Mouse (Mus musculus) cerebellum, adult 11 months (tissue): ENCODE measurements around the gene Gab2.

Source experiments
- DNase-seq: peaks from one replicate; pipeline ENCODE4 v3.0.0; 2022

Gene Gab2

DNA sequence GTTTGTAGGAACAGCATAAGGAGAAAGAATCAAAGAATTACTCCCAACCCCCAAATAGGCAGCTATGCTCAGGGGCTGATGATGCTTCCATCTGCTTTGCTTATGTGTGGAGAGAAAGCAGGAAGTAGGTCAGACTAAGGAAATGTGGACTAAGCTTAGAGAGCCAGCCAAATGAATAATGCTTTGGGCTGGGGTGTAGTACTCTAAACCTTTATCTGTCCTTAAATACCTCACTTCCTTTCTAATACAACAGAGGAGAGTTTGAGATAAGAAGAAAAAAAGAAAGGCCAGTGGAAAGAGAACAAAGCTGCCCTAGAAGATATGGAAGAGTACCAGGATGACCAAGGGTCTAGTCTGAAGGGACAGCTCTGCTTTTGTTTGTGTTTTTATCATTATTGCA is 189.0 kb downstream of the Gab2 start:
- DNase-seq = no peak

DNA sequence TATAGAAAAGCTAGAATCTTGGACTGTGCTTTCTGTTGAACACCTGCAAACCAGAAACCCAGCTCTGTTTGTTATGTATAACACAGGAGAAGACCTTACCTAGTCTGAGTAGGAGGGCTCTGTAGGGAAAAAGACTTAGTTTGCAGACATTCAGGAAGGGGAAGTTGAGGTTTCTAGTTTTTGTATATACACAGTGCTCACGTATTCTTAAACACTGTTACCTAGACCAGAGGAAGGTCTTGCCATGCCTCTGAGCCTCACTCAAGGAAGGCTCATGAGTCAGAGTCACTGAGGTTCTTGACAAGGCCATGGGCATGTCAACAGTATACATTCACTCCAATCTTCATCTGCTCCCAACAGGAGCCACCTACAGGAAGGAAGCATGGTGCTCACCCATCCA is 189.7 kb downstream of the Gab2 start:
- no peak for DNase-seq

DNA sequence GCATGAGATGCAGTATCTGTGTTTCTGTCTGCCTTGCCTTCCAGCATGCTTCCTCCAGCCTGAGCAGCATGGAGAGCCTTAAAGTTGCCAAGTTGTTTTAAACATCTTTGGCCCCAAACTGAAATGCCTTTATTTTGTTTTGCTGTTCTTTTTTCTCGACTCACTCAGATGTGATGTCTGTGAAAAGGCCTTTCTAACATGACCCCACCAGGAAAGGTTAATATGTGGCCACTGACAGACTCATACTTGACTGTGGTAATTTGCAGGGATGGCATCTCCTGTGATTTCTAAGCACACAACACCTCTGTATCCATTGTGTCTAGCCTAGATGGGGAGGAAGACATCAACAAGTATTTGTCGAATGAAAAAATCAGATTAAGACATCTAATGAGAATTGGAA is 215.6 kb downstream of the Gab2 start:
- DNase-seq = no peak

DNA sequence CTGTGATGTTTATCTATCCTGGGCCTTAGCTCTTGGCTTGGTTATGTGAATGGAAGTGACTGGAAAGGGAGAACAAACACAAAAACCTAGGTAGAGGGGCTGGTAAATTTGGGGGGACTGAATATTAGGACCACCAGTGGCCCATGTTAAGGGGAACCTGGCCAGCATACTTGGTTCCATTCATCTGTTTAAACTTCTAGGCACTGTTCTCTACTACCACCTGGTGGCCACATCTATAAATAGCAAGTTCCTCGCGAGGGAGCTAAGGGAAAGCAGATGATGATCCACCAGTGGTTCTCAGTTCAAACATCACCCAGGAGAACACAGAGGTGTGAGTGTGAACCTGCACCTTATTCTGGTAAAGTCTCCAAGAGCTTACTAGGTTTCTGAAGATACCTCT is 216.1 kb downstream of the Gab2 start:
- DNase-seq = peak; percentile 36

DNA sequence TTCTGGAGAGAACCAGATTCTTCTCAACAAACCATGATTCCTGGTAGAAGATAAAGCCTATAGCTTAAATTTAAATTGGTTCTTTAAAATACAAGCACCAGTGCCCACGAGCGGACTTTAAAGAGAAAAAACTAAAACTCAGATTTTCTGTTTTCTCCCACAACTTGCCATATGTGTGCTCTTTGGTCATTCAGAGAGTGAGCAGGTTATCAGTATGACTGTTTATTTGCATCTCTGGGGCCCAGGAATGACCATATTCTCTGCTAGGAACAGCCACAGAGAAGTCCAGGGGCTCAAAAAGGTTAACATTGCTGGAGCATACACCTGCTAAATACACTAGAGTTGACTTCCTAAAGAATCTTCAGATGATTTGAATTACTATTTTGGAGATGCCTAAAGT is 216.9 kb downstream of the Gab2 start:
- DNase-seq = no peak

DNA sequence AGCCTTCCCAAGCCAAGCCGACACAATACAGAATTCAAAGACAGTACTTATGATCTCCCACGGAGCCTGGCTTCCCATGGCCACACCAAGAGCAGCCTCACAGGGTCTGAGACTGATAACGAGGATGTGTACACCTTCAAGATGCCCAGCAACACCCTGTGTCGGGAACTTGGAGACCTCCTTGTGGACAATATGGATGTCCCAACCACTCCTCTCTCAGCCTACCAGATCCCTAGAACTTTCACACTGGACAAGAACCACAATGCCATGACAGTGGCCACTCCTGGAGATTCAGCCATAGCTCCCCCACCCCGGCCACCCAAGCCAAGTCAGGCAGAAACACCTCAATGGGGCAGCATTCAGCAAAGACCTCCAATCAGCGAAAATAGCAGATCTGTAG is 217.6 kb downstream of the Gab2 start:
- no peak for DNase-seq

DNA sequence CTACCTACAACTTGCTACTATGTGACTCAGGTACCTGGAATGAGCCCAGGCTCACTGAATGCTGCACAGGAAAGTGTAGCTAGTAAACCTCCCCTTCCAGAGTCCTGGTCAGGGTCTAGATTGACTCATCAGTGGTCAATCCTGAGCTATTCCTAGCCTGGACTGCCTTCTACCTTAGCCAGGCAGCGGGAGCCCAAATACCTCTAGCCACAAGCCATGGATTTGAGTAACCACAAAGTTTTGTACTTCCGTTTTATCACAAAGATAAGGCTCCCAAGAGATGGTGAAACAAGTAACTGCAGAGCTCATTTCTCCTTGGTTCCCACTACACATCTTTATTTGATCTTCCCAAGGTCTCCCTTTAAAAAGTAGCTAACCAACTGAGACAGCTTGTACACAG is 219.5 kb downstream of the Gab2 start:
- no peak for DNase-seq

DNA sequence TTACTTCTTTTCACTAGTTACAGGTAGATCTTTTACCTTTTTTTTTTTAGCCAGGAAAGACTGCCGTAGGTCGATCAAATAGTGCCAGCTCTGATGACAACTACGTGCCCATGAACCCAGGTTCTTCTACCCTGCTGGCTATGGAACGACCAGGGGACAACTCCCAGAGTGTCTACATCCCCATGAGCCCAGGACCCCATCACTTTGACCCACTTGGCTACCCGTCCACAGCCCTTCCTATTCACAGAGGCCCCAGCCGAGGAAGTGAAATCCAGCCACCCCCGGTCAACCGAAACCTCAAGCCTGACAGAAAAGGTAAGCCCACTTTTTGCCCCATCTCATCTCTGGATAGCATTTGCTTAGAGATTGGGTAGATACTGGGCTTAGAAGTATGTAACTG is 219.9 kb downstream of the Gab2 start:
- no peak for DNase-seq

DNA sequence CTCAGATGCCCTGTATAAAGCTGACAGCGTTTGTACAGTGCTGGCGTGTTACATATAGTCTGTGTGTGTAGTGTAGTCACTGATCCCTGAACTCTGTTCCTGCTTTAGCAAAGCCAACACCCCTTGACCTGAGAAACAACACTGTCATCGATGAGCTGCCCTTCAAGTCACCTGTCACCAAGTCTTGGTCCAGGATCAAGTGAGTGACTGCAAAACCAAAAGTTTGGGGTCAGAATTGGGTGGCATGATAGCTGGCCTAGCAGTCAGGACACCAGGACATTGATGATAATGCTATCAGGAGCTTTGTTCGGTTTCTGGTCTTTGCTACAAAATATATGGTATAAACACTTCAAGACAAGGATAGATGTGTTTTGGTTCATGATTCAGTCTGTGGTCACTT is 220.9 kb downstream of the Gab2 start:
- DNase-seq = no peak

DNA sequence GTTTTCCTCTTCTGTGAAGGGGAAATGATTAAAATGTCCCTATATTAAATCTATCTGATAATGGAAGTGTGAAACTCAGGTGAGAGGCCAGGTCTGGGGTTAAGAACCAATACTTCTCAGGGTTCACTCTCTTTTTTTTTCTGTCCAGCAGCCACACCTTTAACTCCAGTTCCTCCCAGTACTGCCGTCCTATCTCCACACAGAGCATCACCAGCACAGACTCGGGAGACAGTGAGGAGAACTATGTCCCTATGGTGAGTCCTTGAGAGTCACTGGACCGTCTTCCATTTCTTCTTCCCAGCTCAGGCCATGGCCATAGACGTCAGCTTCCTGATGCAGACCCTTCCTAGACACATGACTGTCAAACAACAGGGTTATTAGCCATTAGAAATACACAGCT is 221.5 kb downstream of the Gab2 start:
- DNase-seq = no peak

DNA sequence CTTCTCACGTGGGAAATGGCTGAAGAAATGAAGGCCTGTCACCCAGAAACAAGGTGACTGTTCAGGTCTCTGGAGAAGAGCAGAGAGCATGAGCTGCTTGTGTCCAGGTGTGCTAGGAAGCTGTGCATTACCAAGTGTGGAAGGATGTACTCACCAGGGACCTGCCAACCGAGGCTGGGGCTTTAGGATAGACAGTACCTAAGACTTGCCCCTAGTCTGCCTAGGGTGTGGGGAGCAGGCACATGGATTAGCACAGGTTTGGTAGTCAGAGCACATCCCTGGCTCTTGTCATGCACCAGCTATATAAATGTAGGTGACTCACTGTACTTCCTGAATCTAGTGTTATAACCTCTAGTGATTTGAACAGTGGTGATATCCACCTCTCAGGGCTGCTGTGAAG is 222.2 kb downstream of the Gab2 start:
- no peak for DNase-seq

DNA sequence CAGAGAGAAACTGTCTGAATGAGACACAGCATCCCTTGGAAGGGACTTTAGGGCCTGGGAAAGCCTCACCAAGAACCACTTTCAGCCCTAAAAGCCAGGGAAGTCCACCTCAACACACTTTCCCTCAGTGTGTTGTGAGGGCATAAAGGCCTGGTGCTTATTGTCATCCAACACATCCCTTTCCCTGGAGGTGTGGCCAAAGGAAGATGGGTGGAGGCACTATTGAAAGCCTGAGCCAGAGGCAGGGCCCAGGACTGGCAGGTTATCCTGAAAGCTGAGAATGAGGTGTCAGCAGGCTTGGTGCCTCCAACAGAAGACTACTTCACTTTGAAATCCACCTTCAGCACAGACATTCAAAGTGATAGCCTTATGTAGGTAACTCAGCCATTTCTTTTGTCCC is 223.1 kb downstream of the Gab2 start:
- DNase-seq = no peak

DNA sequence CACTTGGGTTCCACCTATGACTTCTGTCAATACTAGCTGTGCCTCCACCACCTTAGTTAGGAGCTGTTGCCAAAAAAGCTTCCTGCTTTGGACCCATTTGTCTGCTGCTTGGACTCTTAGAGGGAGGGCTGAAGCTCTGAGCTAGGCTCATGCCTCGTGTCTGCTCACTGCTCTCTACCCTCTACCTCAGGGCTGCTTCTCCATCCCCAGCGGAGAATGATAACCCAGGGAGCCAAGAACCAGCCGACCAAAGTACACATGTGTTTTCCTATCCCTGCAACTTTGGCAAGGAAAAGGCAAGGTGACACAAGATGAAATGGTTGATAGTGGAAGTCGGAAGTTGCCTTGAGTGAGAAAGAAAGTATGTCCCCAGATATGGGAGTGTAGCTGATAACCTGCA is 223.8 kb downstream of the Gab2 start:
- DNase-seq = no peak

DNA sequence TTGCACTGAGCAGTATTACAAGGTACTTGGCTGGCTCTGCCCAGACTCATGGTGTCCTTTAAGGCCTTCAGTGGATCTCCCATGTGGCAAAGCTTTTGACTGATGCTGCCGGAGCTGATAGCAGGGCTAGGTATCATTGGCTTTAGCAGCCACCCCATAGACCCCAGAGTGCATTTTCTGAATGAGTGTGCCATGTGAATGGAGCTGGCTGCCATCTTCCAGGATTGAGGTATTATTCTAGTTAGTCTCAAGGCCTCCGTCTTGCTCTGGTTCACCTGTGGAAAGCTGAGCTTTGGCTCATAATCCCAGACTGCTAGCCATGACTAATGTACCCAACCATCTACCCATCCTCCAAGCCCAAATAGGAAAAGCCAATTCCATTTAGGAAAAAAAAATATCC is 225.4 kb downstream of the Gab2 start:
- no peak for DNase-seq

DNA sequence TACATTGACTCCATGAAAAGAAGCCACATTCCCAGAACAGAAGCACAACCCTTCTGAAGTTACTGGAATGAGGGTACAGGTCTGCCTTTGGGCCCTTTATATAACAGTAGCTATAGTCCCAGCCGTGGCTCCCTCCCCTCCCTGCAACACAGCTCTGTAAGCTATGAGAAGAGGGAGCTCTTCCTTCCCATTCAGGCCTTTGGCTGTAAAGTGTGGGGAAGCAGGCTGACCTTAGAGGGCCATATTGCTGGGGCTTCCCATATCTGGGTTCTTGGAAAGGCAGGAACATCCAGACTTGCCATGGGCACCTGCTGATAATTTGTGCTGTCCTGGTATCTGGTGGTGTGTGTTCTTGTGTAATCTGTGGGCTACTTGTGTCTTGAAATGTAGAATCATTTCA is 226.2 kb downstream of the Gab2 start:
- no peak for DNase-seq

DNA sequence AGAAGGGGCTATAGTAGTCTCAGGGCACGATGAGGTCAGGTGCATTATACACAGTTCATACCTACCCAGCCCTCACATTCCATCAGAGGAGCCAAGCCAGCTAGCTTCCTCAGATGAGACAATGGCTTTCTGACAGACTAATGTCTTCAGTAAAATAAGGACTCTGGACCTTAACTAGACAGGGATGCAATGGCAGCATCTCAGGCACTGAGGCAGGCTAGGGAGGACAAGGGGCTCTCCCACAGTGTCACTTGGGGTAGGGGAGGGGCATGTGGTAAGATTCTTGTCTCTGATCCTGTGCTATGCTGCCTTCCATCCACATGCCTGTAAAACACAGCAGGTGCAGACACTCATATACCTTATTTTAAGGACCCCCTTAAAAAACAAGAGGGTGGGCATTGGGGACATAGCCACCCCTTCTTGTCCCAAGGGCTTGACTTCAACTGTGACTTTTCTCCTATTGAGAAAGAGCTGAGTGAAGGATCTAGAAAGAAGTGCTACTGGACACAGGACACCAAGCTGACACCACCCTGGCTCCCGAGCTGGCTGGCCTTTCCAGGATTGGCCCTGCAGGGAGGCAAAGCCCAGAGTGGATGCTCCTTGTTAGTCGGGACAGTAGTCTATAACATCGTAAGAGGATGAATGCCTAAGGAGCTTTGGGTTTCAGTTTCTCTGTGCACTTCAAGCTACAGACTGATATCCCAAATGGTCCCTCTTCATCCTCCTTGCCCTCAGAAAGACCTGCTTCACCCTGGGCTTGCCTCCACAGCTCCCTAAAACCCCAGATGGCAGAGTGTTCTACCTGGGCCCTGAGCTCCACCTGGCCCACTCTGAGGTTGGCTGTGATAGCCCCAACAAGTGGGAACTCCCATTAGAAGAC is 228.3 kb downstream of the Gab2 start:
- no peak for DNase-seq

DNA sequence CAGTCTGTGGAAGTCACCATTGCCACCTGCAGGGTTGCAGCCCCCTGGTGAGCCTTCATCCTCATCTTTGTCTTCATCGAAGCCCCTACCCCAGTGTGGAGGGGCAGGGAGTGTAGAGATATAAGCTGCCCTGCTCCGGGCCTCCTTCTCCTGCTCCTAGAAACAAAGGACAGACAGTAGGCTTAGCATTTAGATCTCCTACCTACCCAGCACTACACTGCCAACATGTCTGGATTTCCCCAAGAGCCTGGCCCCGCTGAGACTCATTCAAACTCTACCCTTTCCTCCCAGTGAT is 228.9 kb downstream of the Gab2 start:
- DNase-seq = no peak

DNA sequence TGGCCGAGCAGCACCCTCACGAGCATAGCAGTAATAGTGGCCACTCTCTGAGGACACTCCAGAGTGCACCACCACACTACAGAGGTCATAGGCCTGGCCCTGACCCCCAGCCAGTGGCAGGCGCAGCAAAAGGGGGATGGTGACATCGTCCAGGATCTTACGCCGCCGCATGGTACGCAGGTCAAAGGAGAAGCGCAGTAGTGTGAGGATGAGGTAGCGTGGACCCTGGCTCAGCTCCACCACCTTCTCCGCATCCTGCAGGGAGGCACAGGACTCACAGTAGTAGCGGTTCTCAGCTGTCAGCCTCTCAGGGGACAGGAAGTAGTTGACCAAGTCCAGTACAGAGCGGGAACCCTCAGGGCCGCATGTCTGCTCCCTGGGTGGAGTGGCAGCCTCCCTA is 230.2 kb downstream of the Gab2 start:
- no peak for DNase-seq

DNA sequence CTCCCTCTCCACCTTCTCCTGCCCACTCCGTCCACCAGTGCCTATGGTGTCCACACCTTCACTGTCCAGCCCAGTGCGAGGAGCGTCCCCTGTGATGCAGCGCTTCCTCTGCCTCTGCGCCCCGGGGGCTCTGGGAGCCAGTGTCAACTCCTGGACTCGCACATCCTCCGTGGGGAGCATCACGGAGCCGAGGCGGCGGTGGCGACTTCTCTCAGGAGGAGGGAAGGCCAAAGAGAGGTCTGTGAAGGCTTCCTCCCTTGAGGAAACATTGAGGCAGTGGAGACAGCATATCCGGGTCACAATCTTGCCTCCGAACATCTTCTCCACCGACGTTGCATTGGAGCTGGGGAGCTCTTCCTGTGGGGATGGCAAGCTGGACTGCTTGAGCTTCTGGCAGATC is 230.8 kb downstream of the Gab2 start:
- no peak for DNase-seq

DNA sequence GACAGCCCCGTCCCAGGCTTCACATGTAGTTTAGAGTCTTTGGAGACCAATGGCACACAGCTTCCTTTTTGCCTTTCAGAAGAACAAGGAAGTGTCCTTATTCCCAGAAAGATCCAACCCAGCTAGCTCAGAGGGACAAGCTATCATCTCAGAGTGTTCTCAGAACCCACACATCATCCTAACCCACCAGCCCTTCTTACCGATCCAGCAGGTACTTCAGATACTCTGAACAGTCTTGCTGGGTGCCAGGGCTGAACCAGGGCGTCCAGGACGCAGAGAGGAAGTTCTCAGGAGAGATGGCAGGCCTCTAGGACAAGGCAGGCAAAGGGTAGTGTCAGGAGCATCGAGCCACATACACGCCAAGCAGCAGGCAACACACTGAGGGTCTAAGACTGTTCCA is 231.5 kb downstream of the Gab2 start:
- DNase-seq = no peak

DNA sequence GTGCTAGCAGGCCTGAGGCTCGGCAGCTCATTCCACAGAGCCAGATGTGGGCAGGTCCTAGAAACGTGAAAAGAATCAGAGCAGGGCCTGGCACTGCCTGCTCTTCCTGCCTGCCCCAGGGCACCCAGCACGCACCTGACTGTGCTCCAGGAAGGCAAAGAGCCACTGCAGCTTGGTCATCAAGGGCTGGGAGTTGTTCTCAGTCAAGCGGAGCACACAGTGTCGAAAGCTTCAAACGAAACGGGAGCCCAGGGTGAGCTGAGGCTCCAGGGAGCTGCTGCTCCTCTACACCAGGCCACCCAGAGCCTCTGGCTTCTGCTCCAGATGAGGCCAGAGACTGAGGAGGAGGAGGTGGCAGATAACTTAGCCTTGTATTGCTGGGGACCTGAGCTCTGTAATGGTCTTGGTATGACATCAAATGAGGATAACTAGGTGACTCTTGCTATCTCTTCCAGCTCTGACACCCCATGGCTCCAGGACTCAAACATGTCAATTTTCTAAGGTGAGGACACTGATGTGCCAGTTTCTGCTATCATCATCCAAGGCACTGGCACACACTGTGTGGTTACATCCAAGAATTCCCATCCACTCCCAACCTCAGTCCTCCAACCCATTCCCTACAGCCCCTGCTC is 232.1 kb downstream of the Gab2 start:
- DNase-seq = no peak

DNA sequence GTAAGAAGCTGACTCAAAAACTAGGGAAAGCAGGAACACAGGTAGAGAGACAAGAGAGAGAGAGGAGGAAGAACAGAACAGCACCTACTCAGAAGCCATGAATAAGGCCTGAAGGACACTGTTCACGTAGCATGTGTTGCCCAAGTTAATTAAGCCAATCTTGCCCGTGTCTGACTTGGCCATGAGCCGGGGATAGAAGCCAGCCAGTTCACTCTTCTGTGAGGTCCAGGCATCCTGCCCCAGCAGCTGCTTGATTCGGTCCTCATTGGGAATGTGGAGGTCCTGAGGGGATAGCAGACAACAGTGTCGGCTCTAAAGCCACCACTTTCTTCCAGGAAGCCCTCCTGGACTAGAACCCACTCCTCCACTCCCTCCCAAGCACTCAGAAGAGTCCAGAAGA is 233.3 kb downstream of the Gab2 start:
- DNase-seq = no peak

DNA sequence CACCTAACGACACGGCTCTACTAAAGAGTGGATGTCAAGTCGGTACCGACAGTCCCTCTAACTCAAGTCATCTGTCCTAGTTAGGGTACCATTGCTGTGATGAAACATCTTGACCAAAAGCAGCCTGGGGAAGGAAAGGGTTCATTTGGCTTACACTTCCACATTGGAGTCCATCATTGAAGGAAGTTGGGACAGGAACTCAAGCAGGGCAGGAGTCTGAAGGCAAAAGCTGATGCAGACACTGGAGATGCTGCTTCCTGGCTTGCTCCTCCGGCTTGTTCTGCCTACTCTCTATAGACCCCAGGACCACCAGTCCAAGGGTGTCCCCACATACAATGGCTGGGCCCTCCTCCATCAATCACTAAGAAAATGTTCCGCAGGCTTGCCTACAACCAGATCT is 234.3 kb downstream of the Gab2 start:
- DNase-seq = no peak

DNA sequence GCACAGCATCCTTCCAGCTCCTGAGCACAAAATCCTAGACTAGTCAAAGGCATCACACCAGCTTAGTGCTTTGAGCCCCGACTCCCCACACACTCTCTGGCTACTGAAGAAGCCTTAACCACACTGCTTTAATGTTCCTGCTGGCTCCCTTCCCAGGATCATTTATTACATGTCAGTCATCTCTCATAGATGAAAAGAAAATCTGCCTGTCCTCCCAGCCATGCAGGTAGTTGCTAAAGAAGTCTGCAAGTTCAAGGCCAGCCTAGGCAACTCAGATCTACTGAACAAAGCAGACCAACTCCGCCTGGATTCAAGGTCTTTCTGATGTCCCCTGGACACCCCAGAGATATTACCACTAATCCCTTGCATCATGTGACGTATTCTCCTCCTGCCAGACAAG is 236.3 kb downstream of the Gab2 start:
- DNase-seq = no peak

DNA sequence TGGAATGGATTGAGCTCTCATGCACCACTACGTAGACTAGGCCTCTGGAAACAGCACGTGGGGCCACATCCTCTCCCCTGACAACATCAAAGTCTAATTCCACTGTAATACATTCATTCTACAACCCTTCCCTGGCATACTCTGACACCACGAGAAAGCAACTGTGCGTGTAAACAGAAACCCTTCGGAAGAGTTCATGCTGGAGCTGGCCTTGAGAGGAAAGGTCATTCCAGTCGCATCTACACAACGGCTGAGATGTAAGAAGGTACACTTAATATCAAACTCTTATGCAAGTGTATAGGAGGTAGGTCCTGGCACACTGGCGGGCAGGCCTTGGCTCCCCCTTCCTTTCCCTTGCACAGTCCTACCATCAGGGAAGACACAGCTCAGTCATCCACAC is 243.0 kb downstream of the Gab2 start:
- no peak for DNase-seq
